Mouse (Mus musculus): ENCODE results near the gene Sytl4. TPM values are rescaled to one million over a fixed set of nuclear protein-coding genes. Genes with fewer than 3 reads are reported as not detected.

Gene Sytl4
- polyA plus RNA-seq, 1 experiment from 2014 or later: 0.78 TPM

GRCm38 (mm10) chrX:133898014-133898542 lies 83.5 kb downstream of the Sytl4 start, which contains the start of gene Tspan6:
Gene Tspan6 (minus strand): TSS chrX:133898429.
- 22% methylated on average over 33 of the region's 33 CpGs for WGBS
- H3K36me3 ChIP-seq (ENCODE audit: control insufficient read depth, insufficient read depth, low read length): peaks cover 3% of the 10 kb centered on the region; the same call in 1 of the 2 replicates
- H3K9me3 ChIP-seq (replicated peaks; ENCODE audit: control insufficient read depth, low read length, poor library complexity, severe bottlenecking): no peaks in the 10 kb centered on the region
- ATAC-seq: peak; percentile 98
- 0 out of 2 replicates have a peak, but pooled peaks cover 2% of the 10 kb centered on the region for H3K4me1 ChIP-seq (ENCODE audit: control insufficient read depth, insufficient read depth, low read length)
- peak within 1 kb of the TSS; percentile 85 for H3K9ac ChIP-seq (ENCODE audit: low read depth, low read length)
- peak within 1 kb of the TSS; percentile 59 for H3K4me3 ChIP-seq (ENCODE audit: low read depth, low read length)
- H3K27ac ChIP-seq (ENCODE audit: low read length): peak within 1 kb of the TSS; percentile 80
- peak within 1 kb of the TSS; percentile 55 for H3K4me2 ChIP-seq (ENCODE audit: low read length)
- H3K27me3 ChIP-seq (ENCODE audit: control insufficient read depth, insufficient read depth, low read depth, low read length): no peaks in the 10 kb centered on the region

GRCm38 (mm10) chrX:133888111-133888510 lies 93.5 kb downstream of the Sytl4 start:
- H3K4me1 ChIP-seq (ENCODE audit: control insufficient read depth, insufficient read depth, low read length): no peaks in the 10 kb centered on the region
- no peak for ATAC-seq
- H3K4me3 ChIP-seq (ENCODE audit: low read depth, low read length): no peak overlapping the region
- no peaks in the 10 kb centered on the region for H3K9me3 ChIP-seq (replicated peaks; ENCODE audit: control insufficient read depth, low read length, poor library complexity, severe bottlenecking)
- H3K27me3 ChIP-seq (ENCODE audit: control insufficient read depth, insufficient read depth, low read depth, low read length): no peaks in the 10 kb centered on the region
- no peak overlapping the region for H3K27ac ChIP-seq (ENCODE audit: low read length)
- 90% methylated on average over 5 of the region's 5 CpGs for WGBS
- no peak overlapping the region for H3K4me2 ChIP-seq (ENCODE audit: low read length)
- no peak overlapping the region for H3K9ac ChIP-seq (ENCODE audit: low read depth, low read length)
- H3K36me3 ChIP-seq (ENCODE audit: control insufficient read depth, insufficient read depth, low read length): no peaks in the 10 kb centered on the region

- H3K4me1 ChIP-seq (ENCODE audit: control insufficient read depth, insufficient read depth, low read length): no peaks in the 10 kb centered on the region
- no peaks in the 10 kb centered on the region for H3K36me3 ChIP-seq (ENCODE audit: control insufficient read depth, insufficient read depth, low read length)
- H3K27me3 ChIP-seq (ENCODE audit: control insufficient read depth, insufficient read depth, low read depth, low read length): no peaks in the 10 kb centered on the region
- ATAC-seq: no peak
- H3K4me2 ChIP-seq (ENCODE audit: low read length): no peak overlapping the region
- WGBS: 98% methylated on average over 3 of the region's 3 CpGs
- H3K4me3 ChIP-seq (ENCODE audit: low read depth, low read length): no peak overlapping the region
- H3K9ac ChIP-seq (ENCODE audit: low read depth, low read length): no peak overlapping the region
- no peak overlapping the region for H3K27ac ChIP-seq (ENCODE audit: low read length)
- H3K9me3 ChIP-seq (replicated peaks; ENCODE audit: control insufficient read depth, low read length, poor library complexity, severe bottlenecking): no peaks in the 10 kb centered on the region
These were observed 94.3 kb downstream of the Sytl4 start for GRCm38 (mm10) chrX:133887308-133887707.

Other genes starting within 250 kb of the Sytl4 start
- gene Tnmd, start 130.8 kb downstream of the Sytl4 start, polyA plus RNA-seq (2015; fragmentation: Nextera tagmentation; extraction: Ambion mirVana): 0.36 TPM in 1 of 2 replicates, not detected in the other
- gene Tspan6, start 83.4 kb downstream of the Sytl4 start, polyA plus RNA-seq (2015; fragmentation: Nextera tagmentation; extraction: Ambion mirVana): 301 and 305 TPM in 2 replicates
- gene Srpx2, start 73.4 kb downstream of the Sytl4 start, polyA plus RNA-seq (2015; fragmentation: Nextera tagmentation; extraction: Ambion mirVana): 1.4 and 1.7 TPM in 2 replicates
- 71.8 and 72.5 TPM in 2 replicates for gene Cstf2, start 77.4 kb upstream of the Sytl4 start, polyA plus RNA-seq (2015; fragmentation: Nextera tagmentation; extraction: Ambion mirVana)
- 1.0 and 1.7 TPM in 2 replicates for gene Xkrx, start 180.3 kb upstream of the Sytl4 start, polyA plus RNA-seq (2015; fragmentation: Nextera tagmentation; extraction: Ambion mirVana)
- gene Arl13a, start 205.7 kb upstream of the Sytl4 start, polyA plus RNA-seq (2015; fragmentation: Nextera tagmentation; extraction: Ambion mirVana): not detected in 2 replicates
- 0.11 and 0.12 TPM in 2 replicates for gene Nox1, start 240.1 kb upstream of the Sytl4 start, polyA plus RNA-seq (2015; fragmentation: Nextera tagmentation; extraction: Ambion mirVana)